Mouse (Mus musculus) MEL (cell line): ENCODE results near the gene Frrs1.

ENCODE experiments used
- BHLHE40 ChIP-seq: IDR thresholded peaks from 2 replicates; pipeline ENCODE4 v1.6.1; 2012; ENCODE audit warnings: low read depth, mild to moderate bottlenecking, inconsistent platforms, low read length, improper control_type of control experiment, borderline replicate concordance
- CHD2 ChIP-seq: IDR thresholded peaks from 2 replicates; pipeline ENCODE4 v1.6.1; 2011; ENCODE audit warnings: low read length, improper control_type of control experiment
- CTCF ChIP-seq, 3 experiments: IDR thresholded peaks in 2 of 3; conservative IDR thresholded peaks in 1 of 3; 2 replicates each; pipeline ENCODE4 v1.5.1; 2011 to 2012; ENCODE audit warnings: low read length in 3 of 3, low read depth in 2 of 3, mild to moderate bottlenecking in 2 of 3, improper control_type of control experiment in 1 of 3, inconsistent platforms in 1 of 3, mixed read lengths in 1 of 3, moderate library complexity in 1 of 3; ENCODE audit not compliant: control insufficient read depth in 1 of 3, insufficient read depth in 1 of 3, poor library complexity in 1 of 3, severe bottlenecking in 1 of 3
- E2F4 ChIP-seq: IDR thresholded peaks from 2 replicates; pipeline ENCODE4 v1.6.1; 2011; ENCODE audit warnings: low read depth, low read length, improper control_type of control experiment, borderline replicate concordance
- EP300 ChIP-seq, 2 experiments: IDR thresholded peaks; 2 replicates each; pipeline ENCODE4 v1.6.1; 2011; ENCODE audit warnings: improper control_type of control experiment in 2 of 2, low read length in 2 of 2, low read depth in 1 of 2, mild to moderate bottlenecking in 1 of 2
- POLR2AphosphoS2 ChIP-seq: IDR thresholded peaks from 2 replicates; pipeline ENCODE4 v1.6.1; 2011; ENCODE audit warnings: low read length, improper control_type of control experiment
- RCOR1 ChIP-seq: IDR thresholded peaks from 2 replicates; pipeline ENCODE4 v1.6.1; 2012; ENCODE audit warnings: low read depth, mild to moderate bottlenecking, inconsistent platforms, low read length, improper control_type of control experiment
- TAL1 ChIP-seq: IDR thresholded peaks from 2 replicates; pipeline ENCODE4 v1.6.1; 2012; ENCODE audit warnings: mild to moderate bottlenecking, inconsistent platforms, low read length, moderate library complexity, mixed read lengths
- TBP ChIP-seq: IDR thresholded peaks from 2 replicates; pipeline ENCODE4 v1.8.0; 2011; ENCODE audit warnings: low read depth, low read length, improper control_type of control experiment
- USF1 ChIP-seq: IDR thresholded peaks from 2 replicates; pipeline ENCODE4 v1.6.1; 2014; ENCODE audit warnings: low read depth, mild to moderate bottlenecking, inconsistent platforms, low read length, improper control_type of control experiment, moderate library complexity
- USF2 ChIP-seq, 2 experiments: IDR thresholded peaks; 2 replicates each; pipeline ENCODE4 v1.6.1; 2011 to 2012; ENCODE audit warnings: improper control_type of control experiment in 2 of 2, low read length in 2 of 2, borderline replicate concordance in 1 of 2, inconsistent platforms in 1 of 2, low read depth in 1 of 2, mild to moderate bottlenecking in 1 of 2; ENCODE audit not compliant: insufficient read depth in 1 of 2

DNA sequence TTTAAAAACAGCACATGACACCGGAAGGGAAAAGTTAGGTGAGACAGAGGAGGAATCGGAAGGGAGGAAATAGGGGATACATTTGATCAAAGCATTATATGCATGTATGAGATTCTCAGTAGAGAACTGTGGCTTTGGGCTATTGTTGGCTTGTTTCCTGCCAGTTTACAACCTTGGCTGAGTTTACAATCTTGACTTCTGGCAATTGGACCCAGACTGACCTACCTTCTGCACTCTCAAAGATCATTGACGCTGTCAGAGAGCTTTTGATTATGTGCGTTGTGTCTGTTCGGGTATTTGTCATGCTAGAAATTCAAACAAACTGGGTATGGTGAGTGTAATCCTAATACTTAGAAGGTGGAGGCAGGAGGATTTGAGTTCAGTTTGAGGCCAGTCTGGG is 5.2 kb downstream of the Frrs1 start:
- TF ChIP-seq CTCF (IDR thresholded peaks at IDR 0.05 in 2 of 3, conservative IDR thresholded peaks at IDR 0.05 in 1 of 3; ENCODE audit: control insufficient read depth in 1 of 3, insufficient read depth in 1 of 3, low read depth in 2 of 3, low read length in 3 of 3, poor library complexity in 1 of 3, severe bottlenecking in 1 of 3) (no peak), RCOR1 (no peak), USF1 (no peak), E2F4 (no peak), CHD2 (no peak), POLR2AphosphoS2 (no peak; the same call in 1 of the 2 replicates), TAL1 (no peak), EP300 (IDR thresholded peaks at IDR 0.05; ENCODE audit: low read depth in 1 of 2, low read length in 2 of 2) (no peak), USF2 (IDR thresholded peaks at IDR 0.05; ENCODE audit: borderline replicate concordance in 1 of 2, insufficient read depth in 1 of 2, low read depth in 1 of 2, low read length in 2 of 2) (no peak), TBP (no peak), BHLHE40 (no peak)
